Mouse (Mus musculus): ENCODE measurements around the gene Hbp1. TPM values are rescaled to one million over a fixed set of nuclear protein-coding genes. Genes with fewer than 3 reads are reported as not detected.

The Hbp1 gene
- polyA plus RNA-seq, 1 experiment from 2014 or later = 78.0 TPM

DNA sequence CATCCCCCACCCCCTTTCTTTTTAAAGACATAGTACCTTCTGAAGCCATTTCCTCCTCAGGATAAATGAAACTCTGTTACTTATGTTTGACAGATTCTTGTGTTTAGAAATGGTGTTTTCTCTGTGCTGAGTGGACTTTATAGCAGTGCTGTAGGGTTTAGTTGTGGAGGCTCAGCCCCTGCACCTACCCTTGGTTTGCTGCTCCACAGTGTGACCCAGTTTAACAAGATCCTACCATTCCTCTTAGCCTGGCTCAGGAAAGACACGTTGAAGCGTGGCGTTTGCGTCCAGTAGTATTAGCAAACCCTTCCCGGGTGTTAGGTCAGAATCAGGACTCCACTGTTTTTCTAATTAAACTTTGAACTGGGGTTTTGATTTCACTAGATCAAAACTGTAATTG lies 54.0 kb downstream of the Hbp1 start:
- H3K4me1 ChIP-seq (replicated peaks) = peaks cover 32% of the 10 kb centered on the region
- peak; percentile 25 for ATAC-seq

DNA sequence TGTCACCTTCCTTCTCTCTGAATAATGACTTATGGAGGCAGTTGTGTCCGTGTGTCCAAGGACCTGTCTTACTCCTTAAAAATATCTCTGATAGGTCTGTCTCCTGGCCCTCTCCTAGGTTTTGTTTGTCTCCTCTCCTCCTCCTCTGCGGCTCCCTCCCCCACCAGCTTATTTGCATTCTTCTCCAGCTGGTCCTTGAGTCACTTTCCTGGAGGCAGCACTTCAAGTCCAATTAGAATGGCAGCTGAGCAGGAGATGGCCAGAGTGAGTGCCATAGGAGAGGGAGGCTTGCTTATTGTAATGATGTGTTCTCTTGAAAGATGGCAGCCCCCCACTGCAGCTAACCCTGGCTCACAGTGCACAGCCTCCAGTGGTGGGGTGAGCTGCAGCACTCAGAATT lies 54.4 kb downstream of the Hbp1 start:
- peaks cover 32% of the 10 kb centered on the region for H3K4me1 ChIP-seq (replicated peaks)
- peak; percentile 91 for ATAC-seq
- H3K9me3 ChIP-seq = no peaks in the 10 kb centered on the region
- H3K4me3 ChIP-seq (replicated peaks) = no peak overlapping the region
- 6% methylated on average over 2 of the region's 2 CpGs for WGBS
- H3K4me2 ChIP-seq (replicated peaks) = no peak overlapping the region
- H3K36me3 ChIP-seq = peaks cover 4% of the 10 kb centered on the region; the same call in 1 of the 2 replicates
- H3K9ac ChIP-seq (replicated peaks) = 0 out of 2 replicates have a peak overlapping the region, but pooled peaks have one; percentile 8
- H3K27ac ChIP-seq = peak overlapping the region; percentile 75
- no peaks in the 10 kb centered on the region for H3K27me3 ChIP-seq

More for the DNA sequence above, 54.0 kb downstream of the Hbp1 start:
- peaks cover 4% of the 10 kb centered on the region; the same call in 1 of the 2 replicates for H3K36me3 ChIP-seq
- H3K27me3 ChIP-seq = no peaks in the 10 kb centered on the region
- no peak overlapping the region for H3K4me2 ChIP-seq (replicated peaks)
- H3K9ac ChIP-seq (replicated peaks) = 0 out of 2 replicates have a peak overlapping the region, but pooled peaks have one; percentile 8
- 12% methylated on average over 5 of the region's 5 CpGs for WGBS
- no peaks in the 10 kb centered on the region for H3K9me3 ChIP-seq
- H3K4me3 ChIP-seq (replicated peaks) = no peak overlapping the region
- H3K27ac ChIP-seq = peak overlapping the region; percentile 75

DNA sequence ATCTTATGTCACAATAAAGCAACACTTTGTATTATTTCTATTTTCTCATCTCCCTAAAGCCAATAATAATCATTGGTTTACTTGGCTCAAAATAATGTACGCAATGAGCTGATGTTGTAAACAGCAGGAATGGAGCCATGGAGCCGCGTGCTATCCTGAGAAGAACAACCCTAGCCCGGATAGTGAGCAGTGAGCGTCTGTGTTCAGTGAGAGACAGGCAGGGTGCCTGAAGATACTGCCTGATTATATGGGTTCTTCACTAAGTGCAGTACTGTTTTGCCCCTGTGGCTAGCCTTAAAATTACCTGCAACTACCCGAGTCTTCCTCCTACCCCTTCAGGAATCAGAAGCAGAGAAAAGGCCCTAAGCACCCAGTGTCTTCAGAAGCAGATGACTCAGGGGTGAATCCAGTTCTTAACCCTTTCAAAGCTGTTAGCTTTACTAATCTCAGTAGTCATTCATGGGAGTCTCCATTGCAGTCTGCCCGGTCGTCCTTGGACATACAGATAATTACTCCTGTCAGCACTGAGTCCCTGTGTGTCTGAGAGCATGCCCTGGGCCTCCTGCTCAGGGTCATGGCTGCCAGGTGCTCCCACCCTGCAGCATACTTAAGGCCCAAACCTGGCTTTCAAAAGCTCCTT lies 55.1 kb downstream of the Hbp1 start:
- 20% methylated on average over 8 of the region's 8 CpGs for WGBS

DNA sequence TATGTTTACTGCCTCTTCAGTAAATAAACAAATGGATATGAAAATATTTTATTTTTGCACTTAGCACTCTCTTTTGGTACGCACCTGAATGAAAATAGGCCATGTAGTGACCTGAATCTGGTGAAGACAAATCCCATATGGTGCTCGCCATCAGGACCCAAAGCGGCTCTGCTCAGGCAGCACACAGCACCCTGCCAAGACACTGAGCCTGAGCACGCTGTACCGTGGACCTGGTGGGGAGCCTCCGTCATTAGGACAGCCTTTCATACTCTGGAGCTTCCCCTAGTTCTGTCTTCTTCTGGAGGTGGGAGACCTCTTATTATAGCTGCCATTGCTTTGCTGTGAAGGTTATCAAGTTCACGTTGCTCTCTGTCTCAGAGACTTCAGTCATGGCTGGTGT lies 57.6 kb downstream of the Hbp1 start:
- Histone ChIP-seq H3K27me3 (no peaks in the 10 kb centered on the region), H3K4me2 (replicated peaks) (no peak overlapping the region), H3K4me1 (replicated peaks) (peaks cover 38% of the 10 kb centered on the region), H3K9ac (replicated peaks) (no peak overlapping the region), H3K4me3 (replicated peaks) (no peak overlapping the region), H3K9me3 (no peaks in the 10 kb centered on the region), H3K27ac (no peak overlapping the region), H3K36me3 (0 out of 2 replicates have a peak, but pooled peaks cover 2% of the 10 kb centered on the region)
- no peak for ATAC-seq
- 87% methylated on average over 7 of the region's 7 CpGs for WGBS

More for the DNA sequence above, 55.1 kb downstream of the Hbp1 start:
- peak overlapping the region; percentile 75 for H3K27ac ChIP-seq
- H3K36me3 ChIP-seq = 0 out of 2 replicates have a peak, but pooled peaks cover 2% of the 10 kb centered on the region
- H3K4me3 ChIP-seq (replicated peaks) = no peak overlapping the region
- no peak overlapping the region for H3K4me2 ChIP-seq (replicated peaks)
- no peak overlapping the region for H3K9ac ChIP-seq (replicated peaks)
- no peaks in the 10 kb centered on the region for H3K9me3 ChIP-seq
- peak; percentile 77 for ATAC-seq
- H3K4me1 ChIP-seq (replicated peaks) = peaks cover 36% of the 10 kb centered on the region
- H3K27me3 ChIP-seq = no peaks in the 10 kb centered on the region

DNA sequence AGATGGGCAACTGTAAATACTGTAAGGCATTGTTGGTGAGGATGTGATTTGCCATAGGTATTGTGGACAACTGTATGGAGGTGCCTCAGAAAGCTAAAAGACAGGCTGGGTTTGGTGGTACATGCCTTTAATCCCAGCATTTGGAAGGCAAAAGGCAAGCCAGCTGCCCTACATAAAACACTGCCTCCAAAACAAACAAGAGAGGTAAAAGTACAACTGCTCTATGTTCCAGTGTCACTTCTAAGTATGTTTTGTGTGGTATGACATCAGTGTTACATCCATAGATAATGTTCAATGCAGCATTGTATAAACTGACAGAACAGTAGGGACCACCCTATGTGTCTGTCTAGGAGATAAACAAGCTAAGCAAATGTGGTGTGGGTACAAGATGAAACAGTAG lies 58.3 kb downstream of the Hbp1 start:
- Histone ChIP-seq H3K27ac (no peak overlapping the region), H3K4me1 (replicated peaks) (peaks cover 33% of the 10 kb centered on the region), H3K4me2 (replicated peaks) (no peak overlapping the region), H3K36me3 (peaks cover 6% of the 10 kb centered on the region; the same call in 1 of the 2 replicates), H3K27me3 (no peaks in the 10 kb centered on the region), H3K9ac (replicated peaks) (no peak overlapping the region), H3K9me3 (no peaks in the 10 kb centered on the region), H3K4me3 (replicated peaks) (no peak overlapping the region)
- ATAC-seq = no peak

GRCm38 (mm10) chr12:31890685-31891084 lies 59.6 kb downstream of the Hbp1 start:
- WGBS = 57% methylated on average over 6 of the region's 6 CpGs
- ATAC-seq = no peak

DNA sequence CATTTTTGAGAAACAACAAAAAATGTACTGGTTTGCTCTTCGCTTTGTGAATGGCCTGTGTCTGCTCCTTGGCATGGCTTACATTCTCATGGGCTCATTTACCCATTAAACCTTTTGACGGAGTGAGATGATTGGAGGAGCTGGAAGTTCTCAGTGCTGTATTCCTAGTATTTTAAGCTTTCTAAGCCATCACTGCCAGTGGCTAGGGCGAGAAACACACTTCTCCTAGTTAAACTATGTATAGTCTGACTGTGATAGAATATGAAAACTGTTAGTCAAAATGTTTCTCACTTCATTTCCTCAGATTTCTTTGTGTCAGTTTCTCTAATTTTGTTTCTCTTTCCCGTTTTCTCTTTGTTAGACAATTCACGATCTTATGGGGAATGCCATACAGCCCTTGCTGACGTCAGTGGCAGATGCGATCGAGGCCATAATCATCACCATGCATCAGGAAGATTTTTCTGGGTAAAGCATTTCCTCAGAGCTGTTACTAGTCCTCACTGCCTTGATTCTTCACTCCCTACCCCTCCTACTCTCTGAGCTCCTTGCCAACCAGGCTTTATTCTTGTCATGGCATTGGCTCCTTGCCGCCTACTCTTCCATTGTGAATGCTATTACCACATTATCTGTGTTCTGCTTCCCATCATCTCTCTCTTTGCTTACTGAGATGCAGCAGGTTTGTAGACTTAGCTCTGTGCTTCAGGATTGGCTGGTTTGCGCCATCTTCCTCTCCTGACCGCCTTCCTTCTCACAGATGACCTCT lies 64.3 kb downstream of the Hbp1 start:
- Histone ChIP-seq H3K27me3 (no peaks in the 10 kb centered on the region), H3K4me1 (replicated peaks) (peaks cover 6% of the 10 kb centered on the region; the same call in 1 of the 2 replicates), H3K4me2 (replicated peaks) (no peak overlapping the region), H3K9me3 (no peaks in the 10 kb centered on the region), H3K27ac (no peak overlapping the region), H3K4me3 (replicated peaks) (no peak overlapping the region), H3K9ac (replicated peaks) (no peak overlapping the region), H3K36me3 (peaks cover 15% of the 10 kb centered on the region)
- WGBS = 96% methylated on average over 11 of the region's 11 CpGs
- no peak for ATAC-seq

More at GRCm38 (mm10) chr12:31890685-31891084, 59.6 kb downstream of the Hbp1 start:
- Histone ChIP-seq H3K27ac (no peak overlapping the region), H3K4me2 (replicated peaks) (no peak overlapping the region), H3K9me3 (no peaks in the 10 kb centered on the region), H3K9ac (replicated peaks) (no peak overlapping the region), H3K4me1 (replicated peaks) (peaks cover 19% of the 10 kb centered on the region), H3K4me3 (replicated peaks) (no peak overlapping the region), H3K27me3 (no peaks in the 10 kb centered on the region), H3K36me3 (peaks cover 15% of the 10 kb centered on the region)

DNA sequence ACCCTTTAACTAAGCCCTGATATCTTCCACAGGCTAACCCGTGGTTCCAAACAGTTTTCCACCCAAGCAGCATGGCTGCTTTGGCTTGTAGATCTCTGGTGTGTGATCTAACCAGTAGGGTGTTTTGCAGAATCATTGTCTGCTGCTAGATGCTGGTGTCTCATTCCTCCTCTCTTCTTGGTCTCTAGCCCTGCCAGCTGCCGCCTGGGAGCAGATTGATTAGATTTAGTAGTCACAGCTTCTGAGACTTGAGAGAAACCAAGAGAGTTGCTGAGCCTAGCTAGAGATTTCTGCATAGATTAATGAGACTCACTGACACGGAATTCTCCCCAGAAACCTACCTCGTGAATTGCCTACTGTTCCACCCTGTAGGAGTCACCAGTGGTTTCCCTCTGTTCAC lies 65.3 kb downstream of the Hbp1 start:
- H3K36me3 ChIP-seq = peaks cover 13% of the 10 kb centered on the region
- no peak overlapping the region for H3K4me2 ChIP-seq (replicated peaks)
- H3K4me1 ChIP-seq (replicated peaks) = peaks cover under 1% of the 10 kb centered on the region; the same call in 1 of the 2 replicates
- no peak overlapping the region for H3K9ac ChIP-seq (replicated peaks)
- no peak overlapping the region for H3K4me3 ChIP-seq (replicated peaks)
- 89% methylated on average over 4 of the region's 4 CpGs for WGBS
- H3K9me3 ChIP-seq = no peaks in the 10 kb centered on the region
- H3K27me3 ChIP-seq = no peaks in the 10 kb centered on the region
- H3K27ac ChIP-seq = no peak overlapping the region
- ATAC-seq = no peak

- Histone ChIP-seq H3K4me2 (replicated peaks) (no peak overlapping the region), H3K36me3 (peaks cover 13% of the 10 kb centered on the region), H3K27ac (no peak overlapping the region), H3K27me3 (no peaks in the 10 kb centered on the region), H3K4me1 (replicated peaks) (no peaks in the 10 kb centered on the region), H3K4me3 (replicated peaks) (no peak overlapping the region), H3K9me3 (no peaks in the 10 kb centered on the region), H3K9ac (replicated peaks) (no peak overlapping the region)
- ATAC-seq = no peak
- 87% methylated on average over 4 of the region's 4 CpGs for WGBS
Measured at GRCm38 (mm10) chr12:31884365-31884764, 66.0 kb downstream of the Hbp1 start.

- no peak overlapping the region for H3K4me3 ChIP-seq (replicated peaks)
- H3K4me1 ChIP-seq (replicated peaks) = no peaks in the 10 kb centered on the region
- no peaks in the 10 kb centered on the region for H3K27me3 ChIP-seq
- H3K4me2 ChIP-seq (replicated peaks) = no peak overlapping the region
- no peak overlapping the region for H3K27ac ChIP-seq
- H3K9me3 ChIP-seq = no peaks in the 10 kb centered on the region
- no peak overlapping the region for H3K9ac ChIP-seq (replicated peaks)
- no peak for ATAC-seq
- peaks cover 13% of the 10 kb centered on the region for H3K36me3 ChIP-seq
- WGBS = 81% methylated on average over 1 of the region's 1 CpGs
Measured at GRCm38 (mm10) chr12:31882736-31883135, 67.6 kb downstream of the Hbp1 start.

DNA sequence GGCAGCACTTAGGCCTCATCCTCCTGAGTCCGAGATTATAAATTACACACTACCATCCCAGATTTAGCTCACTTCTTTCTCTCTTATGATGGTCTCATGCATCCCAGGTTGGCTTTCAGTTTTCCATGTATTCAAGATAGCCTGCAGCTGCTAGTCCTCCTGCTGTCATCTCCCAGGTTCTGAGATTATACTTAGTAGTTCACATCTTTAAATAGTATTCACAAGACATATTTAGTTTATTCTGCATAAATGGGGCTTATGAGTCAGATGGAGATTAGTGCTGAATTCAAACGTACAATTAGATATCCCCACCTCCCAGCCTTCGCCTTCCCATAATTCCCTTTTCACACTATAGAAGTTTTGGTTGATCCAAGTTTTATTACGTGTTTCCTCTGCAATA lies 73.6 kb downstream of the Hbp1 start:
- Histone ChIP-seq H3K27me3 (no peaks in the 10 kb centered on the region), H3K4me1 (replicated peaks) (no peaks in the 10 kb centered on the region), H3K4me3 (replicated peaks) (no peak overlapping the region), H3K27ac (no peak overlapping the region), H3K4me2 (replicated peaks) (no peak overlapping the region), H3K9me3 (no peaks in the 10 kb centered on the region), H3K36me3 (no peaks in the 10 kb centered on the region), H3K9ac (replicated peaks) (no peak overlapping the region)
- no peak for ATAC-seq
- 88% methylated on average over 4 of the region's 4 CpGs for WGBS

Measured in midbrain, embryonic 13.5 days (tissue).